Mouse (Mus musculus) heart, postnatal 0 days (tissue): ENCODE results near the gene Cox7a2l. TPM values are rescaled to one million over a fixed set of nuclear protein-coding genes. Genes with fewer than 3 reads are reported as not detected.

ENCODE experiments used
- ATAC-seq: fragments of 200-750 bp; cut with Nextera tagmentation; 2 replicates; pipeline ENCODE4 v1.8.0; 2017; ENCODE audit warnings: low read depth, moderate number of reproducible peaks, moderate library complexity; ENCODE audit not compliant: insufficient read depth
- DNase-seq: peaks from one replicate; pipeline ENCODE4 v3.0.0-alpha.2; 2016; ENCODE audit warnings: low spot score
- H3K27ac ChIP-seq: fragments of 300-500 bp; sonication (generic); 2 replicates; pipeline ENCODE4 v1.5.1; 2014; ENCODE audit warnings: low read depth, mild to moderate bottlenecking
- H3K27me3 ChIP-seq: fragments of 300-500 bp; sonication (generic); 2 replicates; pipeline ENCODE4 v1.6.1; 2014; ENCODE audit warnings: low read length, mixed read lengths; ENCODE audit not compliant: control insufficient read depth, insufficient read depth
- H3K36me3 ChIP-seq: fragments of 300-500 bp; sonication (generic); replicated peaks from 2 replicates; pipeline ENCODE4 v1.6.1; 2014; ENCODE audit warnings: low read length, mixed read lengths; ENCODE audit not compliant: control insufficient read depth, insufficient read depth
- H3K4me1 ChIP-seq: fragments of 300-500 bp; sonication (generic); 2 replicates; pipeline ENCODE4 v1.6.1; 2014; ENCODE audit warnings: antibody characterized with exemption; ENCODE audit not compliant: control insufficient read depth, insufficient read depth
- H3K4me2 ChIP-seq: fragments of 300-500 bp; sonication (generic); 2 replicates; pipeline ENCODE4 v1.6.1; 2014; ENCODE audit warnings: low read depth, mild to moderate bottlenecking, low read length, moderate library complexity
- H3K4me3 ChIP-seq: fragments of 300-500 bp; sonication (generic); 2 replicates; pipeline ENCODE4 v1.5.1; 2014; ENCODE audit warnings: low read depth, low read length
- H3K9ac ChIP-seq: fragments of 300-500 bp; sonication (generic); replicated peaks from 2 replicates; pipeline ENCODE4 v1.6.1; 2014; ENCODE audit warnings: low read depth, low read length, mixed read lengths
- H3K9me3 ChIP-seq: fragments of 300-500 bp; sonication (generic); replicated peaks from 2 replicates; pipeline ENCODE4 v1.6.1; 2016; ENCODE audit warnings: low read length; ENCODE audit not compliant: control insufficient read depth
- CTCF ChIP-seq: IDR thresholded peaks from 2 replicates; pipeline ENCODE4 v1.5.1; 2016; ENCODE audit warnings: antibody characterized with exemption, control low read depth, low read depth
- EP300 ChIP-seq: IDR thresholded peaks from 2 replicates; pipeline ENCODE4 v1.6.1; 2016; ENCODE audit warnings: antibody characterized with exemption, low read depth
- WGBS: fragments of 180-500 bp; shearing (Covaris S2); extraction: QIAGEN DNeasy Blood & Tissue Kit; methylation state at CpG from one replicate; pipeline ENCODE4 v1.1.7; 2014; 5-methylcytosine and 5-hydroxymethylcytosine counted together
- polyA plus RNA-seq: library from polyadenylated mRNA; unstranded; fragments of >200 nt; fragmentation: Nextera tagmentation; extraction: Ambion mirVana; gene quantifications from 2 replicates; pipeline ENCODE4 v1.2.1, GENCODE M21; 2015
- total RNA-seq: library from RNA; depleted of rRNA; stranded (reverse); fragments of >200 nt; gene quantifications from 2 replicates; pipeline ENCODE4 v1.2.3, GENCODE M21; 2014; ENCODE audit warnings: low replicate concordance; rRNA removed

The Cox7a2l gene
- total RNA-seq (487 and 666 TPM in 2 replicates), polyA plus RNA-seq (339 and 342 TPM in 2 replicates)

DNA sequence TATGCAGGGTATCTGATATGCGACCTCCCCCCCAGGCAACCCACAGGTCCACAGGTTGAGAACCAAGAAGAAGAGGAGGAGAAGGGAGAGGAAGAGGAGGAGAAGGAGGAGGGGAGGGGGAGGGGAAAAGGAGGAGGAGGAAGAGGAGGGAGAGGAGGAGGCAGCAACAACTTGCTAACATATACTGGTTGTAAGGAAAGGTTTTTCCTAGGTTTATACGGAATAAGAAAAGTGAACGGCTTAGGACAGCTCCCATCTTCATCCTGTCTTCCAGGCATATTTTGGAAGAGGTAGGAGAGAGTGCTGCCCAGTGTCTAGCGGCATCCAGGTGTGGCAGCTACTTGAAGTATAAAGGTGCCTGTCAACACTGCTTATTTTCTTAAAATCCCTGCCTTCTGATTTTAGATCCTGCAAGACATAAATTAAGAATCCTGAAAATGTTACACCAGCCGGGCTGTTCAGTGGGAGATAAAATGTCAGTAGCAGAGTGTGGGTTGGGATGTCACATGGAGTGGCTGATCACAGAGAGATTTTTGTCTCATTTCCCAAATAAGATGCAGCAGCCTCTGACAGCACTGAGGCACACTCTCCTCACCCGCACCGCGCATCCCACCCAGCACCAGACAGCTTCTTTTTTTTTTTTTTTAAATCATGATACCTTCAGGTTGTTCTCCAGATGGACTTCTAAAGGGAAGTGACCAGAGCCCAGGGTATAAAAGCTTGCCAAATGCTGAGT lies at the start of gene Cox7a2l:
Cox7a2l (minus strand) TSS at position 51 of the 736 bp plus-strand sequence.
- Histone ChIP-seq H3K4me1 (peaks cover 10% of the 10 kb centered on the region), H3K9me3 (no peaks in the 10 kb centered on the region), H3K4me3 (no peak within 1 kb of the TSS), H3K27ac (no peak within 1 kb of the TSS), H3K36me3 (no peaks in the 10 kb centered on the region), H3K9ac (no peak within 1 kb of the TSS), H3K4me2 (no peak within 1 kb of the TSS), H3K27me3 (no peaks in the 10 kb centered on the region)
- 87% methylated on average over 8 of the region's 8 CpGs for WGBS
- ATAC-seq (no peak), DNase-seq (no peak)
- TF ChIP-seq EP300 (no peak), CTCF (no peak)

DNA sequence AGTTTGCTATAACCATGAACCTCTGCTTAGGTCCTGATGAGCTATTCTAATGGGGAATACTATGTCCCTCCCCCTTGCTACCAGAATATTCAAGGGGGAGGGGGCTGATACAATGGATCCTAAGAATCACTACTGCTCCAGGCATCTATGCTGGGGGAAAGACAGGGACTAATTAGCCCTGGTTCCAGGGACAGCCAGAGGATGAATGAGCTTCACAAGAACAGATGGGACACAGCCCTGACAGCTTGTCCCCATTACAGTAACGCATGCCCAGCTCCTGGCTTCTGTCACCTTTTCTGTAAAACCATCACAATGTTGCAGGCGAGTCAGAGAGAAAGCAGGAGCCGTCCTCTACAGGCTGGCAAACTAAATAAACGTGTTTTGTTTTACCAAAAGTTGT lies 48.4 kb upstream of the Cox7a2l start:
- no peak overlapping the region for H3K4me2 ChIP-seq
- 66% methylated on average over 4 of the region's 4 CpGs for WGBS
- no peak for TF ChIP-seq CTCF
- no peak for TF ChIP-seq EP300

DNA sequence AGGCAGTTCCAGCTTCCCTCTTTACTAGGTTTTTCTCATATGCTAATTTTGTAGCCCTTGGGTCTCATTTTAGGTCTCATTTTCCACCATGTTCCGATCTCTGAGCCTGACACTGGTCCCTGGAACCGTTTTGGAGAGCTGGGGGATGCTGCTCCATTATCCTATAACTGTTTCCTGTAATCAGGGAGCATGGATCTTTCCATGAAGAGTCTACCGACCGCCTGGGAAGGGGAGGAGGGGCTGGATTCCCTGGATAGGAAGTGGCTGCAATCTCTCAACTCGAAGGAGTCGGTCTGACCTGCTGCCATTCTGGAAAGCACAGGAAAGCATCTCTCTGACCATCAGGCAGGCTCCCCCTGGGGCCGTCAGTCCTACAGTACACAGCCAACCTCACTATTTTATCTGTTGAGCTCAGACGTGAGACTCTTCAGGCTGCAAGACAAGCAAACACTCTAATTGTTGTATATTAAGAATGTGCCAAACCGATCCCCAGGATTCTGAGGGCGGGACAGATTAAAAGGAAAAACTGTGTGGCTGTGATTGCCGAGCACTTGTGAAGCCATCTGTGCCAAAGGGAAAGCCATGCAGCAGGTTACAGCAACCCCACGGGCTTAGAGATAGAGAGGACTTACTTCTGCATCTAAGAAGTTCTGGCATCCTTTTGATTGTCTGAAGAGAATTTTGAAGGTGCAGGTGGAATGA lies 47.1 kb upstream of the Cox7a2l start:
- H3K4me3 ChIP-seq, result no peak overlapping the region
- H3K4me1 ChIP-seq, result 0 out of 2 replicates have a peak, but pooled peaks cover 4% of the 10 kb centered on the region
- peak overlapping the region; percentile 42 for H3K4me2 ChIP-seq

More for the DNA sequence above, 48.4 kb upstream of the Cox7a2l start:
- Histone ChIP-seq H3K9me3 (no peaks in the 10 kb centered on the region), H3K36me3 (no peaks in the 10 kb centered on the region), H3K4me3 (no peak overlapping the region), H3K27ac (no peak overlapping the region), H3K9ac (no peak overlapping the region), H3K27me3 (no peaks in the 10 kb centered on the region), H3K4me1 (0 out of 2 replicates have a peak, but pooled peaks cover 4% of the 10 kb centered on the region)
- DNase-seq (no peak), ATAC-seq (no peak)

GRCm38 (mm10) chr17:83563703-83564111 lies 46.6 kb upstream of the Cox7a2l start:
- H3K9me3 ChIP-seq, result no peaks in the 10 kb centered on the region
- H3K27ac ChIP-seq, result no peak overlapping the region
- H3K27me3 ChIP-seq, result no peaks in the 10 kb centered on the region
- no peaks in the 10 kb centered on the region for H3K36me3 ChIP-seq
- H3K4me3 ChIP-seq, result peak overlapping the region; percentile 23
- WGBS, result 34% methylated on average over 10 of the region's 10 CpGs
- 0 out of 2 replicates have a peak, but pooled peaks cover 4% of the 10 kb centered on the region for H3K4me1 ChIP-seq
- peak; percentile 42 for DNase-seq
- peak overlapping the region; percentile 42 for H3K4me2 ChIP-seq
- TF ChIP-seq CTCF, result peak; percentile 52
- TF ChIP-seq EP300, result no peak
- H3K9ac ChIP-seq, result no peak overlapping the region
- peak; percentile 47; the same call in 1 of the 2 replicates for ATAC-seq

More for the DNA sequence above, 47.1 kb upstream of the Cox7a2l start:
- DNase-seq (peak; percentile 37), ATAC-seq (0 out of 2 replicates have a peak, but pooled peaks have one; percentile 8)
- Histone ChIP-seq H3K36me3 (no peaks in the 10 kb centered on the region), H3K27ac (no peak overlapping the region), H3K9ac (no peak overlapping the region), H3K27me3 (no peaks in the 10 kb centered on the region), H3K9me3 (no peaks in the 10 kb centered on the region)
- no peak for TF ChIP-seq EP300
- 43% methylated on average over 12 of the region's 12 CpGs for WGBS

- Histone ChIP-seq H3K4me1 (0 out of 2 replicates have a peak, but pooled peaks cover 4% of the 10 kb centered on the region), H3K4me2 (no peak overlapping the region), H3K9me3 (no peaks in the 10 kb centered on the region), H3K9ac (no peak overlapping the region), H3K27me3 (no peaks in the 10 kb centered on the region), H3K27ac (no peak overlapping the region), H3K36me3 (no peaks in the 10 kb centered on the region), H3K4me3 (no peak overlapping the region)
- DNase-seq (no peak), ATAC-seq (no peak)
- no peak for TF ChIP-seq EP300
- no peak for TF ChIP-seq CTCF
- WGBS, result 84% methylated on average over 5 of the region's 5 CpGs
Measured at GRCm38 (mm10) chr17:83562153-83563010, 45.3 kb upstream of the Cox7a2l start.
